Mouse (Mus musculus) urinary bladder, adult 18-20 months (tissue): ENCODE results near the gene Schip1.

Experiments
- DNase-seq, 2 experiments: peaks; one replicate each; pipeline ENCODE4 v3.0.0; 2022; ENCODE audit warnings: low spot score in 2 of 2, mixed read lengths in 2 of 2

The Schip1 gene

DNA sequence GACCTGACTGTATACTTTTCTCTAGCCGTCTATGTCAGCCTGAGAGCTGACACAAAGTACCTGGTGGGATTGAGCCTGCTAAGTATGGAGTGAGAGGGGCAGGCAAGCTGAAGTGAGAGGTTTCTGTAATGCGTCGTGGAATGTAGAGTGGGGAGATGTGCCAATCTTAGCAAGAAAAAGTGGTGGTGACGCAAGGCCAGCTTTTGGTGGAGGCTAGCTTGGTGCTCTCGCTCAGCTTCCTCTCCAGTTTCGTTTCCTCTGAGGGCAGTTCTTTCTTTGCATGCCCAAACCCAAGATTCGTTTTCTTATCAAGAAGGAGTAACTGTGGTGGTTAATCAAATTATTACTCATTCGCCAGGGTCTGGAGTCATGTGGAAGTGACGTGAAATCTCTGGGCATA lies 492.3 kb downstream of the Schip1 start:
- DNase-seq, result no peak

DNA sequence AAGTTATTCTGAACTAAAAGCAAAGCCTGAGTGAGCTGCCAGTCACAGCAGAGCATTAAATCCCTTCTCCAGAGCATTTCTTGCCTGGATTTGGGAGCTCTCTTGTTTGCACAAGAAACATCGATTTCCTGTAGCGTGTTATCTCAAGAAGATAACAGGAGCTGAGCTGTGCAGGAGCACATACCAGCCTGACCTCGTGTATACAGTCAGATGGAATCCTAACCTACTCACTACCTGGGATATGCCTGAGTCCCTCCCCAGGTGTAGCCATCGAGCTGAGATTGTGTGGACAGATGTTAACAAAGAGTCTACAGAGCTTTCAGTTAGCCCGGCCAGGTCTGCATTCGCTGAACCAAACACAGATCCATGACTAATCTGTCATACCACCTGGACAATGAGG lies 494.1 kb downstream of the Schip1 start:
- DNase-seq, result no peak

DNA sequence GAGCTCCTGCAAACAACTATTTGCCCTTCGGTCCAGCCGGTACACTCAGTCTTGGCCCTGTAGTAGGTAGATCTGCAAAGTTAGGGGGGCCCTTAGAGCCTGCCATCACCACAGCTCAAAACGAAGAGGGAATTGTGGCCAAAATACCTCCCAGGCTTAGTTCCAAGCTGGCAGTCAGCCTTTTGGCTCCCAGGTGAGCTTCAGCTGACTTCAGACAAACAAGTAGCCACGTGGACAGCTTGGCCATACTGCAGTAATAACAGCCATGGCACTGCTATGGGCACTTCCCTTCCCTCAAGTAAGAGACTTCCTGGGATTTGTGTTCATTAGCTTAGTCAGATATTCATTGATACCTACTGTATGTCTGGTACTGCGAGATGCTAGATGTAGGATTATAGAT lies 495.5 kb downstream of the Schip1 start:
- DNase-seq, result no peak

DNA sequence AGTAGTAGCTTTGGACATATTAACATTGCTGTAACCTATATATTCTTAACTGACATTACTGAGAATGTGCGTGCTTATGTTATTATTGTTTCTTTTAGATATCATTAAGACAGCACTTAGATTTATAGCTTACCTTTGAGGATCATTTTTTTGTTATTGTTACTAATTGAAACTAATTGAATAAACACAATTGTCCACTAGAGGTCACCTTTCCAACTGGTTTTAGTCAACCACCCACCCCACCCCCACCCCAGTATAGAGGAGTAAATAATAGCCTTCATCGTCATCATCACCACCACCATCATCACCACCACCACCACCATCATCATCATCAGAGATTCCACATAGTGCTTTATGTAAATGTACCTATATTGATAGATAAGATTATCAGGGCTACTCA lies 498.2 kb downstream of the Schip1 start:
- DNase-seq, result no peak

DNA sequence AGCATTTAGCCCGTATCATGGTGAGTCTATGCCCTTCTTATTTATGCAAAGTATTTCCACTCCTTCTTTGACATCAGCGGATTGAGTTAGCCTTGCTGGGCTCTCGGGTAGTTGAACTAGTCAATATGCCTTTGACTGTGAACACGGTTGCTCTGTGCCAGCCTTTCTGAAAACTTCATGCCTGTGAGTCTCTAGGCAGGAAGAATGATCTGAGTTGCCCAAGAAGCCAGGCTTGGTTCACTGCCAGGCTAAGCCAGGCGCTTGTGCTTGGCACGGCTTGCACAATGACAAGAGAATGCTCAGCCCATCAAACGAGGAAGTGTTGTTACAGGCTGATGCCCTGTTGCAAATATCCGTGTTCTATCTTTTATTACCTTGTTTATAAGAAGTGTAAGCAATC lies 499.3 kb downstream of the Schip1 start:
- peak in 1 of 2 experiments; percentile 23 for DNase-seq

DNA sequence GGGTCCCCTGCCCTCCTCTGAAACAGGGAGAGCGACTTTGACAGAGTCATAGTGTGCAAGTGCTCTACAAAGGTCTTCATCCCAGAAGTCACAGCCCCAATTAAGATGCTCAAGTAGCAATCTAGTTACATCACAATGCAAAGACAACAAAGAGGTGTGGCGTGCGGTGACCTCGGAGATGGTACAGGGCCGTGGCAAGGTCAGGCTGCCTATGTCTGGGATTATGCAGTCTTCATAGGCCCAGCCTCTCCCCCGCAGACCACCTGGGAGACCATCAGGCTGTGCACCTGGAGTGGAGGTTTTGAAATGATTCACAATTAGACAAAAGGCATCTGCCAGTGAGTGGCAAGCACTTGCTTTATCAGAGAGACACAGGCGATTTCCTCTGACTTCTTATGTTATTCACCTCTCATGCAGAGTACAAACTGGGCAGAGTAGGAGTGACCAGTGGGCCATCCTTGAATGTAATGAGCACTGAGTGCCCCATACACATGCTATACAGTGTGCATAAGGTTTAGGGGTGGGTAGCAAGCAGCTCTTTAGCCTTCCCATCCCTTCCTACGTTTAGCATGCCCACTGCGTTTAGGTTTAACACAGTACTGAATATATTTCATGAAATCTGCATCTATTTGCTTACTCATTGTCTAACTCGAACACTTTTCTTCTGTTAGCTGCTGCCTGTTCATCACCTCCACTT lies 500.5 kb downstream of the Schip1 start:
- DNase-seq, result no peak

DNA sequence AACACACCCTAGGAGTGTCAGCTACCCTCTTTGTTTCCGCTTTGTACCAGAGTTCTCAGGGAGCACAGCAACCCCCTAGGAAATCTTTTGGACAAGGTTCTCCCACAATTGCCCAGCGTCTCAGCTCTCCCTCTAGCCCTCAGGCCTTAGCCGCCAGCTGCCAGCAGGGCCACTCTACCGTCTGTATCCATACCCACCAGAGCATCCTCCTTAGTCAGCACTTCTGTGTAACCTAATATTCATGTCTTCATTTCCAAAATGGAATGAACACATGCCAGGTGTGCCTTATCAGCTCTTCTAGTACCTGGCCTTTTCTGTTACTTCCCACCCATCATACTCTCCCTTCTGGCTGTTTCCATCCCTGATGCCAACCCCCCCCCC lies 501.1 kb downstream of the Schip1 start:
- no peak for DNase-seq

DNA sequence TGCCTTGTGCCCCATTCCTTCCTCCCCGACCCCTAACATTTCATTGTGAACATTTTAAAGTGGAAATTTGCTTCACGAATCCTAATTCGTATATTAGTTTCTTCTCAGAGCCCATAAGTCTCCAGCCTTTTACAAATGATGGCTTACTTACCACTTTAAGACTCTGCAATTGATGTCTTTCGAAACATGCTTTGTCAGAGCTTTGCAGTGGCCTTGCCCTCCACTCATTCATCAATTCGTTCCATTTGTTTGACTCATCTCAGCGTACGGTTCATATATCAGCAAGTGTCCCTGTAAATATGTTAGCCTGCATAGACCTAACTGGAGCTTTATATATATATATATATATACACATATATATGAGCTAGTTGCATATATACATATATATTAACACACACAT lies 503.0 kb downstream of the Schip1 start:
- DNase-seq, result no peak

DNA sequence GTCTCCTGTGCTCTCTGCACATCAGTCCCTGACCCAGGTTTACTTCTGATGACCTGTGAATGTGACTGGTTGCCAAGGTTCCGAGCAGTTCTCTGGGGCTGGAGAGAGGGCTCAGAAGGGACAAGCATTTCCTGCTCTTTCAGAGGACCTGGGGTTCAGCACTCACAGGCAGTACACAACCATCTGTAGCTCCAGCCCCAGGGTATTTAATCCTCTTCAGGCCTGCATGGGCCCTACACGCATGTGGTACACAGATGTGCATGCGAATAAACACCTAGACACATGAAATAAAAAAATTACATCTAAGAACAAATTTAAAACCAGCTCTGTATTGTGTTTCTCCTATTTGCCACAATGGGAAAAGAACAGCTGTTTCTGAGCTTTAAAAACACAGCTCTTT lies 503.5 kb downstream of the Schip1 start:
- DNase-seq, result no peak

DNA sequence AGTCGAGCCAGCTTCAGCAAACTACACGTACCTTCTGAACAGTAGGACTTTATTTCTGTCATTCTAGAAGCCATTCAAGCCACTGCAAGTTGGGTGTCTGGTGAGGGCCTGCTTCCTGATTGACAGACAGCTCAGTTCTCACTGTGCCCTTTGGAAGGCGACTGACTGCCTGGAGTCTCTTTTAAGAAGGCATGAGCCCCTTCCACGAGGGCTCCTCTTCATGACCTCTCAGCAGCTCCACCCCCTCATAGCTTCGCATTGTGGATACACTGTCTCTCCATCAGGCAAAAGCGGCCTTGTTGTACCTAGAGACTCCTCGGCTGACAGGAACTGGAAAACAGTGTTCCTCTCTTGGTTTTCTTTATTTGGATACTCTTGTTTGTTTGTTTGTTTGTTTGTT lies 504.1 kb downstream of the Schip1 start:
- no peak for DNase-seq

DNA sequence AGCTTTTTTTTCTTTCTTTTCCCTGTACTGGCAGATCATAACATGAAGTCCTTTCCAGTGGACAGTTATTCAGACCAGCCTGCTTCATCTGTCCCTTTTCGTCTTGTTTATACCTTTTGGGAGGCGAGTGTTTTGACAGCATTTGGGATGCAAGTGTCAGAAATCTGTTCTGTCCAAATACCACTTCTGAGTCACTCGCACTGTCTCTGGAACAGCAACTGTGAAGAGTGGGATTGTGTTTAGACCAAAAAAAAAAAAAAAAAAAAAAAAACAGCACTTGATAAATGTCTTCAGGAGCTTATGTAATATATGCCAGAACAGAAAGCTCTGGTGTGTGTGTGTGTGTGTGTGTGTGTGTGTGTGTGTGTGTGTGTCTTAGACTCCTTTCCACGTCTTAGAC lies 505.7 kb downstream of the Schip1 start:
- DNase-seq, result no peak

DNA sequence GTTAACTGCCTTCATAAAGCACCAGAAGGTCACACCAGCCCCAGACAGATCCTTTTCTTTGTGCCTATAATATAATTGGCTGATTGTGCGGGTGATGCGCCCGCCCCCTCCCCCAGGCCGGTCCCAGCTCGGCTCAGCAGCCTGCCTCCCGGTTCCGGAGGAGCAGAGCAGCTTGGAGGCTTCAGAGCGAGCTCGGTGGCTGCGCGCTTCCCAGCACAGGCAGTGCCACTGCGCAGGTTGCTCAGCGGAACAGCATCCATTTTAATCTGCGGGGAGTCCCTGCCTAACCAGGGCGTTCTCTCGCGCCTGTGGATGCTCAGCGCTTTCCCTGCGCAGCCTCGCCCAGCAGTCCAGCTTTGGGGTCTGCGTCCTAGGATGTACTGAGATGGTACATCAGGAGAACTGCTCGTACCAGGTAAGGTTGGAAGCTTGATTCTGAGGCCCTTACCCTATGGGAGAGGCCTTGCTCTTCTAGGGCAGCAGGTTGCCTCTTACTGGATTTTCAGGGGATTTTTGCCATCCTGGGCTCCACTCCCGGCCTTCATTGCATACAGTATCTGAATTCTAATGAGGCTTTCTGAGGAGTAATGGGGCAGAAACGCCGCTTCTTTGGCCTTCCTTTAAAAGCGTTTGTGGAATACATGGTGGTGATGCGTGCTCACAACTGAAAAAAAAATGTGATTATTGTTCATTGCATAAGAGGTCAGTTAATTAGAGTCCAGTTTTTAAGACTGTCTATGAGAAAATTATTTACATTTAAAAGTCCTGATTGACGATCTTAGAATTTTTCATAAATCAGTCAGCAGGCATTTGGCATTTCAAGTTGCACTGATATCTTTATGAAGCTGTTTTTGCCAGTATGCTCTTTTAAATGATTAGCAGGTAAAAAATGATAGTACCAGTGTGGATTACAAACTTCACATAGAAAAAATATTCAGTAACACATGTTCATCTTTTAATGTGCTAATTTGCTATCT lies 507.9 kb downstream of the Schip1 start:
- no peak for DNase-seq

DNA sequence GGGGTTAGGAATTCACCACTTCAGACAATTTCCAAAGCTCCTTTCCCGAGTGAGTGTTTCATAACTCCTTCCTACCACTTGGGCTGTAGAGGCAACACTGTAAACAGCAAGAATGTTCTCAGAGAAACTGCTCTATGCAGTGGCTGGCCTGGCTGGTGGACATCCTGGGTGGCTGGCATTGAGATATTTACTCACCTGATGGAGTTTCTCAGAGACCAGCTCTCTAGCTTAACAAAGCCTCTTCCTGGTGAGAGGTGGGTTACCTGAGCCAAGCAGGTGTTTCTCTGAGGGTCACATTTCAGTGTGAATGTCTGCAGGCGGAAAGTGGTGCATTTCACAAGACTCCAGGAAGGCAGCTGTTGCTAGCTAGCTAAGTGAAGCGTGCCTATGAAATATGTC lies 508.6 kb downstream of the Schip1 start:
- no peak for DNase-seq

DNA sequence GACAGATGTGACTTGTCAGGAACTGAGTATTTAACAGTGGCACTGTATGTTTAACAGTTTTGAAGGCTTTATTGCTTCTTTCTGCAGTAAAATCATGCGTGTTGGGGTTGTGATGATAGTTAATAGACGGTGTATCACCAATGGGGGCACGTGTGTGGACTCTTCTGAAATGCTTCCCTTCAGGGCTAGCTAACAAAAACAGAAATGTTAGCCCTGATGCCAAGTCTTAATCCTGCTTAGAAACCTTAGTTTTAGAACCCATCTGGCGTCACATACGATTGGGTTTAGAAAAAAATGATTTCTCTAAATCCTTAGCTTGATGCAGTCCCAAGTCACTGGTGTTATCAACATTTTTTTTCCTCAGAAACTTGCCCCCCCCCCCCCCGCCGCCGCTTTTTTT lies 509.5 kb downstream of the Schip1 start:
- no peak for DNase-seq

DNA sequence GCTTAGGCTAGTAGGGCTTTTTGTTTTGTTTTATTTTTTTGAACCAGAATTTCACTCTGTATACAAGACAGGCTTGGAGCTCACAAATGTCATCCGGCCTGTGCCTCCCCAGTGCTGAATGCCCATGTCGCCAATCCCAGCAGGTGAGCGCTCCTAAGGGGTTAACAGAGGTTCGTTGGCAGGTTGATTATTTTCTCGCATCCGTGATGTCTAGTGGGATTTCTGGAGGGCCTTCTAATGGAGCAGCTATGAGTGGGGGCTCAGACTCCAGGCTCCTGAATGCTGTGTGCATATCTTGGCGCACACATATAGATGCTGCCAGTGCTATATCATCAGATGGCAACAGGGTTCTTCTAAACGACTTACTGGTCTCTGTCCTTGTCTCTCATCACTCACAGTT lies 510.0 kb downstream of the Schip1 start:
- no peak for DNase-seq

DNA sequence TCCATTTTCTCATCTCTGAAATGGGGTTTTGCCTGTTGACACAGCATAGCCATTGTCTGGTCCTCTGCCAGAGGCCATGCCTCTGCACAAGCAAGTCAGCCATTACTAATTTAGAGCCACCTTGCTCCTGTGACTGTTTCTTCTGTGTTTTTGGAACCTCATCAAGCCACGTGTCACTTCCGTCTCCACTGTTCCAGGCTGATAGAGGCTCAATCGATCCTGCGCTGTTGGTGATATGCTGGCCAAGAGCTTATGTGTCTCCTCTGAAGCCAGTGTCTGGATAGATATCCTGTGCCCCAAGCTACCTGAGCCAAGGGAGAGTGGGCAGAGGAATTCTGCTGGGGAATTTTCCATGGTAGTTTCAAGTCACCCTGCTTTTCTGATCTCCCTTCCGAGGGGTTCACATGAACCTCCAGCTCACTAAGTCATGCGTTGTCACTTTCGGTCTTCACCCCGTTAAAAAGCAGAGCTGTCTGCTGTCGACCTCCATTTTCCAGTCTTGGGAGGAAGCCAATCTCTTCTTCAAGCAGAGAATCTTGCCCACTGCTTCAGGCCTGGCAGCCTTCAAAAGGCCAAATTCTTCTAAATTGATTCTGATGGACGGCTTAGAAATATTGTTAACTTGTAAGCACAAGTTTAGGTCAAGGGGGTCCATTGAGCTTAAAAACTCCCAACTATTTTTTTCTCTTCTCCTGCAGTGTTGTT lies 511.2 kb downstream of the Schip1 start:
- DNase-seq, result no peak

DNA sequence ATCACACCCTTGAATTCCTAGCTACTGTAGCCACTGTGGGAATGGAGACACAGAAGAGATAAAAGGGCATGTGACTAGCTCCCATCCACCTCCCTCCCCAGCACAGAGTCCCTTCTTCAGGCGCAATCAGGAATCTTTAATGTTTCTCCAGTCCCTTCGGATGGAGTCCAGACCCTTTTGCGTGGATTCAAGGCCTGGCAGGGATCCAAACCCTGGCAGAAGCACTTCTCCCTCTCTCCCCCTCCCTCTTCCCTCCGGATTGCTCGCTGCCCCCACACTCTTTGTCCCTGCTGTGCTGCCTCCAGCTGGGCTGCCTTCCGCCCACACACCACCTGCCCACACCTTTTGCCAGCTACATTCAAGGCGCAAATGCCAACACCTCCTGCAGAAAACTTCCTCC lies 511.8 kb downstream of the Schip1 start:
- no peak for DNase-seq

DNA sequence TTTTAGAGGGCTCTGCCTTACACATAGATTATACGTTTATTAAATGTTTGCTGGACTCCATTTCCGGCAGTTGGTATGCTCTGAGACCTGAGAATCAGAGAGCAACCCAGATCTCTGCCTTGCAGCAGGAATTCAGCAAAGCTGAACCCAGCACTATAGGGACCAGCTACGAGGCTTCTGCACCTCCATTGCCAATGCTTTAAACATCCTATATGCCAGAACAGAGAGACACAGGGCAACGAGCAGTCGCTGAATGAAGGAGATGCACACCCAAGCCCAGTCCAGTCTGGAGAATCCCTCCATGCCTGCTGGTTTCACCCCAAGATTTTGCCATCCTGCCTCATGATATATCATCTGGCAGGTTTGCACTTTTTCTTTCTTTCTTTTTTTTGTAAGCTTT lies 512.3 kb downstream of the Schip1 start:
- no peak for DNase-seq

DNA sequence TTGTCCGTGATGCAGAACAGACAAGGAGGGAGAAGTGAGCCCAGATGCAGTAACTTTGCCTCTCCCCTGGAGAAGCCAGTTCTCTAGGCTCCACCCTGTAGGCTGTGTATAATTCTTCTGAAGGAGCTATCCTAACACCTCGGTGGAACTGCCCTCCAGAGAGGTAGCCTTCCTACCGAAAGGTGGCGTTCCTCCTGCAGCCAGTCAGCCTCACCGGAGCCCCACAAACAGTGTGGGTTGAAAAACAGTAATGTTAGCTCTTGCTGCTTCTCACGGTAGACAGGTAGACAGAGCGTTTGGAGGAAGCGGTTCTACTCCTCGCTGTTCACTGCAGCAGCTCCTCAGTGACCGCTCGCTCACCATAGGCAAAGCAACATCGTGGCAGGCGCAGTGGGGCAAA lies 517.0 kb downstream of the Schip1 start:
- DNase-seq, result no peak

DNA sequence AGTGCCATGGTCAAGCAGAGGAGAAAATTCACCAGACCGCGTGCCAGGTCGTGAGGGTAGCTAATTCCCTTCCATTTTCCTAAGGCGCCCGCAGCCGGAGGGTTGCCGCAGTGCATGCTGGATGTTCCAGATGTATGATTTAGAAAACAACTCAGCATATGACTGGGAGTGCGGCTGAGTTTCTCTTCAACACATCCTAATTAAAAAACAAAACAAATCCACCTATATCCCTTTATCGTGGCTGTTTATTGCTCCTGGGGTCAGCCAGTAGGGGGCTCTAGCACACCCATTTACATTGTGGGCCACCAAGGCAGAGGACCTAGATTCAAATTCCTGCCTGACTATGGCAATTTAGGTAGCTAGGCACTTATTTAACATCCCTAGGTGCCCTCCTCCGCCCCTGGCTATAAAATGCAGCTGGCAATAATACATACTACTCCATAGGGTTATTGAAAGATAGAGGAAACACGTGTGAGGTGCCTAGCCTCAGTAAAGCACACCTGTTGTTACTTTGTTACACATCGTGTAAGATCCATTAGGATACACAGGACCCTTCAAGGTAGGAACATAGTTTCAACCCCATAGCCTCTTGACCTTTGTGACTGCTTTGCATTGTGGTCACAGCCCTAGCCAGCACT lies 517.6 kb downstream of the Schip1 start:
- DNase-seq, result no peak

DNA sequence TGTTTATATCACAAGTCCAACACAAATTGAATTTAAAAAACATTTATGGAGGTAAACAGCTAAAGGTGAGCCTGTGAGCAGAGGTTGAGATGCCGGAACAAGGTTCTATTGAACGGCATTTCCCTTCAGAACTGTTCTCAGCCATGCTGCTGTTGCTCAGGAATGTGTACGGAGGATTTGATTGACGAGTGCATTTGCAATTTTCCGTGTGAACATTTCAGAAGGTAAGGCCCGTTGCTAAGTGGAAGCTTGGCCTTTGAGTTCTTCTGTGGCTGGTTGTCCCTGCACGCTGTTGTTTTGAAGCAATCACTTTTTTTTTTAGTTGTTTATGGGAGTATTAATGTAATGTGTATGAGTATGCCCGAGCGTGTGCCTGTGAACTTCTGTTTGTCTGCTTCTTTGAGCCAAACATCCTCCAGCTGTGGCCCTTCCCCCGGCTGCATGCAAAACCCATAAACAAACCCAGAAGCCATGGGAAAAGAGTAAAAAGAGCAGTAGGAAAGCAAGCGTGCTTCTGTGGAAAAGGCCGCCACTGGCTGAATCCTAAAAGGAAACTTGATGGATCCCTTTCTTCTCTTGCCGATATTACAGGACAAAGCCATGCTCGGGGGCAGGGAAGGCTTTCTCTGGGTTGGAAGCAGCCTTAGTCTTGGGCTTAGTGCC lies 518.6 kb downstream of the Schip1 start:
- no peak for DNase-seq
